Mouse (Mus musculus) lung, postnatal 25 days (tissue): ENCODE data around the gene Dnajc1.
A peak's percentile ranks its signal among the peaks of the same experiment; 100 is the strongest.

Experiments used
- DNase-seq: peaks from one replicate; pipeline ENCODE4 v3.0.0; 2022; ENCODE audit warnings: low spot score

The Dnajc1 gene

DNA sequence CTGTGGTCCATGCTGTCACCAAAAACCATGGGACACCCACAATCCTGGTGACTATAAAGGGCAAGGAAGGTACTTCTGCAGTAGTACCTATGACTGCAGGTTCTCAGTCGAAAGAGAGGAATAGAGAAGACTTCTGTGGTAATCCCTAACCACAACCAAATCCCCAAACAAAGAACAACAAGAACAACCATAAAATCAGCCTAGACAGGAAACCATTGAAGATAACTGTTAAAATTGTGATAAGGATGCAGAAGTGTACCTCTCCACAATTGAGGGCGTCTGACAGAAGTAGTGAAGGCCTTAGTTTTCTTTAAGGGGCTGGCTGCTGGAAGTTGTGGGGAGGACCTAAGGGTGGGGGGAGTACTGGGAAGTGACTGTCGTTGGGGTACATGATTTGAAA is 91.7 kb downstream of the Dnajc1 start:
- DNase-seq, result no peak

GRCm38 (mm10) chr2:18285175-18285574 is 107.5 kb downstream of the Dnajc1 start:
- no peak for DNase-seq

- DNase-seq, result no peak
Measured at GRCm38 (mm10) chr2:18265736-18266135, 126.9 kb downstream of the Dnajc1 start.

- no peak for DNase-seq
Measured at GRCm38 (mm10) chr2:18264579-18264978, 128.1 kb downstream of the Dnajc1 start.

DNA sequence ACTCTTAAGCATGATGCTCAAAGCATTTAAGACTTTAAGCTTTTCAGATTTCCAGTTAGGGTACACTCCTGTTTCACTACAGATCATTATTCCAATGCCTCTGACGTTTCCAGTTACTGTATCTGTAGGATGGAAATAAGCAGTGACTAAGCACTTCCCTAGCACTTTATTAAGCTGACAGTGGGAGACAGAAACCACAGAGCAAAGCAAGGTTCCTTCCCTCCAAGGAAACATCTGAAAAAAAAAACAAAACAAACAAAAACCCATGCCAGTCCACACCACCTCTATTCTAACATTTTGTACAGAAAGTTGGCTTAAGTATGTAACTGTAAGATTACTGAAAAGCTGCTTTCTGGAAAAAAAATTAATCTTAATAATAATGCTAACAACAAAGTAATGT is 130.3 kb downstream of the Dnajc1 start:
- no peak for DNase-seq

- no peak for DNase-seq
Measured at GRCm38 (mm10) chr2:18249224-18249623, 143.4 kb downstream of the Dnajc1 start.

GRCm38 (mm10) chr2:18235524-18235923 is 157.1 kb downstream of the Dnajc1 start:
- DNase-seq, result no peak

DNA sequence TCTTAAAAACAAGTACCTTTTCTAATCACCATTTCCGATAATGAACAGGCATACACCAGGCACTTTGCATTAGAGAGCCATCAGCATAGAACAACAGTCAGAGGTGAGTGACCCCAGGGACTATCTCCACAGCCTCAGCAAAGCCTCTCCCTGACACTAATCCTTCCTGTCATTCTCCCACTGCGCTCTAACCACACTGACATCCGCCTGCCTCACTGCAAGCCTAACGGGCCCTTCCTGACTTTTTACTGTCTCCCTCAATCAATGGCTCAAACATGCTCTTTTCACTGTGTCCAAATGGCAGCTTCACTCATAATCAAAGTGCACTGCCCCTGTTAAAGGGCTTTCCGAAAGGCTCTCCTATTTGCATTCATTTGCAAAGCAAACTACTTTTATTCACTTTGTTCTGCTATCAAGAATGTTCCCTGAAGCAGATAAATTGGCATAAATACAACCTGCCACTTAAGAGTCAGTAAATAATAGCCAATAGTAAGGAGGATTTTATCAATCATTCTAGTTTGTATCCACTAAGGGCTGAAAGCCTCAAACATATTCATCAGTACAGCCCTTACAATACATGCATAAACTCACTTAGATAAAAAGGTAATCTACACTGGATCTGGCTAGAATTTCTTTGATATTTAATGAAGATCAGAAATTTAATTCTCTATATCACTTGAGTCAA is 159.6 kb downstream of the Dnajc1 start:
- no peak for DNase-seq

DNA sequence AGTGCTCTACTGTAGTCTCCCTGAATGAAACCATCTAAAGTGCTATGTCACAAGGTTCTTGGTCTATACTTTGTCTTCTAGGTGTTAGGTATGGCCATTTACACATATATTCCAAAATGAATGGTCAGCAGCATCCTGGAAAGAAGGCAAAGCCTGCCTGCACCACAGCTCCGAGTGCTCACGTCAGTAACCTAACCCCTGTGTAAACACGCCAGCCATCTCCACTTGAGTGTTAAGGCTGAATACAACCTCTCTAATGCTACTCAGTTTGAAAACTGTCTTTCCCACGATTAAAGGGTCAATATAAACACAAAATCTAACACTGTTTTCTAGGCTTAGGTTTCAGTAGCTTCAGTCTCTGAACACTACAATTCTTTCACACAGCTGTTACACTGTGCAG is 161.5 kb downstream of the Dnajc1 start:
- no peak for DNase-seq

DNA sequence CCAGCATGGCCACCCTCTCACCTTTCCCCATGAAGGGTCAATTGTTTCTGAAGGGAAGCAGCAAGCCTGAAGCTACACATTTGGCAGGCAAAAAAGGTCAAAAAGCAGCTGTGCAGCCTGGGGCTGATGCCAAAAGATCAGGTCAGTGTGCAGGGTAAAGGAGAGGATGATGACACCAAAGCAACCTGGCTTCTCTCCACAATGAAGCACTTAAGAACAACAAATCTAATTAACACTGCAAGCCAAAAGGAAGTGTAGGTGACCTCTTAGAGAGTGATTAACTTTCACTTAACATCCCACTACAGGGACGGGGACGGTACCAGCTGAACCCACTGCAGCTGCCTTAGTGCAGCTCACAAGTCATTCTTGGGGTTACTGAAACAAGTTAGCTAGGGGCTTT is 163.4 kb downstream of the Dnajc1 start:
- DNase-seq, result no peak

- DNase-seq, result no peak
Measured at GRCm38 (mm10) chr2:18228486-18229062, 164.1 kb downstream of the Dnajc1 start.

- DNase-seq, result no peak
Measured at GRCm38 (mm10) chr2:18219569-18219968, 173.1 kb downstream of the Dnajc1 start.

- no peak for DNase-seq
Measured at GRCm38 (mm10) chr2:18219136-18219535, 173.5 kb downstream of the Dnajc1 start.

GRCm38 (mm10) chr2:18218500-18218899 is 174.1 kb downstream of the Dnajc1 start:
- DNase-seq, result no peak

- no peak for DNase-seq
Measured at GRCm38 (mm10) chr2:18217867-18218266, 174.8 kb downstream of the Dnajc1 start.

GRCm38 (mm10) chr2:18214031-18214430 is 178.6 kb downstream of the Dnajc1 start:
- no peak for DNase-seq

DNA sequence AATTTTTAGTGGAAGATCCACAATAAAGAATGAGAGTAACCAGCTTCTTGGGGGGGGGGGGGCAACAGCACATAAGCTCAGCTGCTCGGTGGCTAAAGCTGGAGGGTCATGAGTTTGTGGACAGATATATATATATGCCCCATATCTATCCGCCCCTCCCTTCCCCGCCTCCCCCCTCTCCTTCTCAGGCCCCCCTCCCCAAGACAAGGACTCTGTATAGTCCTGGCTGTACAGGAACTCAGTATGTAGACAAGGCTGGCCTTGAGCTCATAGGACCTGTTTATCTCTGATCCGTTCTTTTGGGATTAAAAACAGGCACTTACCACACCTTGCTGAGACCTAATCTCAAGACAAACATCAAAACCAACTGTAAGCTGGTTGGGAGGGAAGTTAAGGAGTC is 182.7 kb downstream of the Dnajc1 start:
- DNase-seq, result no peak

GRCm38 (mm10) chr2:18209211-18209823 is 183.3 kb downstream of the Dnajc1 start:
- no peak for DNase-seq

GRCm38 (mm10) chr2:18208578-18208977 is 184.1 kb downstream of the Dnajc1 start:
- DNase-seq, result no peak

DNA sequence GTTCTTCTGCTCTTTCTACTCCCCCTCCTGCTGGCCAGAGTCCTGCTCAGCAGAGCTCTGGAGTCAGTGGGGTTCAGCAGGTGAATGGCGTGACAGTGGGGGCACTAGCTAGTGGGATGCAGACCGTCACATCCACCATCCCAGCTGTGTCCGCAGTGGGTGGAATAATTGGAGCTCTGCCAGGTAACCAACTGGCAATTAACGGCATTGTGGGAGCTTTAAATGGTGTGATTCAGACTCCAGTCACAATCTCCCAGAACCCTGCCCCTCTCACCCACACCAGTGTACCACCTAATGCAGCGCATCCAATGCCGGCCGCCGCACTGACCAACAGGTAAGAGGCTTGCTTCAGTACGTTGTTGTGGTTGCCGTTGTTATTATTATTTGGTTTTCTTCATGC is 185.8 kb downstream of the Dnajc1 start:
- no peak for DNase-seq

- peak; percentile 75 for DNase-seq
Measured at GRCm38 (mm10) chr2:18205118-18205517, 187.5 kb downstream of the Dnajc1 start.

- no peak for DNase-seq
Measured at GRCm38 (mm10) chr2:18202923-18203322, 189.7 kb downstream of the Dnajc1 start.

DNA sequence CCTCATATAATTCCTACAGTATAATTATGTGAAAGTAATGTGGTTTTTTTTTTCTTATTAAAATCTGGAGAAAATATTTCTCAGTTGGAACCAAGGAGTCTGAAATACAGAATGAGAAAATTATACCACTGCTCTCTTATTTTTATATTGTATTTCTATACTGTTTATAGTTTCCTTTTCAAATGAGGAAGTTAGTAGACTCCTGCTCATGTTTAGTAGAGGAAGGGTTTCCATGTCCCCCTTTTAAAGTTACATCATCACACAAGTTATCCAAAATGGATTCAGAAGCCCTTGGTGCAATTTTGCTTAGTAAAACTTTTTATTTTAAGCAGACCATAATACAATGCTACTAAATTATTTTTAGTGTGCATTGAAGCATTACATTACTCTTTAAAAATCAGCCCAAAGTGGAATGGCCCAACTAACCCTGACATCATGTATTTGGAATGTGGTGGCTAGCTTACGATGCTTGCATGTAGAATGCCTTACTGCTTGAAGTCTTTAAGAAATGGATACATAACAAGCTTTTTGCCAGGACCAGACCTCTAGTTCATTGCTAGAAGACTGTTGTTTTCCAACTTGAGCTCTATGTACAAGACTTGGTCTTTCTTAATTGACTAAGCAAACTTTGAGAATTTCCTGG is 190.7 kb downstream of the Dnajc1 start:
- no peak for DNase-seq
